Mouse (Mus musculus) Patski (cell line): ENCODE measurements at regions not wholly inside any gene's neighbourhood (a gene's known extent, or its start where the extent isn't known, plus 50 kb on each side); places are given as distances from the start of the nearest gene placed in this dataset.

Experiments used
- ATAC-seq: fragments of 100-300 bp; one replicate; pipeline ENCODE4 v1.8.0; 2021
- CTCF ChIA-PET: fragments of 350-600 bp; sonication (Branson Sonifier 250); formaldehyde crosslinking; loops from one replicate; lab custom pipeline; 2022; ENCODE audit warnings: inconsistent platforms; lab: Charles Lee
- POLR2A ChIA-PET: fragments of 350-600 bp; sonication (Branson Sonifier 250); formaldehyde crosslinking; loops from one replicate; lab custom pipeline; 2022; ENCODE audit warnings: antibody characterized with exemption, inconsistent platforms; lab: Charles Lee
- DNase-seq: peaks from one replicate; pipeline ENCODE4 v3.0.0-alpha.2; 2011; ENCODE audit warnings: low read depth, low spot score
- H3K27me3 ChIP-seq: fragments of 371-371 bp; one replicate; pipeline ENCODE4 v1.5.1; 2021
- CTCF ChIP-seq: fragments of 100-300 bp; IDR thresholded peaks from one replicate; pipeline ENCODE4 v1.5.1; 2021
- in situ Hi-C: fragments of 300-500 bp; cut with MboI; formaldehyde crosslinking; loops from 3 replicates; pipeline ENCODE4 v1.11.1; 2018; ENCODE audit warnings: low pct_unique_long_range_greater_than_20kb, mixed read lengths

DNA sequence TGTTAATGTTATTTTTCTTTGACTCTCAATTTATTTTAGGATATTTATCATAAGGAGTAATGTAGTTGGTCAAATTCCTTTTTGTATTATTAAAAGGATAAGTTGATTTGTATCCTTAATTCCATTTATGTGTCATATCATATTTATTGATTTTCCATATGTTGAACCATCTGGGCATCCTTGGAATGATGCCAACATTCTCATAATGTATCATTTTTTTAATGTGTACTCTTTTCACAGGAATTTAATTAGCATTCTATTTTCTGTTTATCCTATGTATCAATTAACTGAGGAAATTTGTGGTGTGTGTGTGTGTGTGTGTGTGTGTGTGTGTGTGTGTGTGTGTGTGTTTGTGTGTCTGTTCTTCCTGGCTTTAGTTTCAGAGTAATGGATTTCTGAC lies 779.6 kb downstream of the Pcdh7 start:
- ChIA-PET POLR2A (no interaction called here), CTCF (no interaction called here)
- DNase-seq (no peak), ATAC-seq (no peak)
- in situ Hi-C loops, result no loop called here
- no peak for TF ChIP-seq CTCF
- H3K27me3 ChIP-seq, result peaks cover 14% of the 10 kb centered on the region

DNA sequence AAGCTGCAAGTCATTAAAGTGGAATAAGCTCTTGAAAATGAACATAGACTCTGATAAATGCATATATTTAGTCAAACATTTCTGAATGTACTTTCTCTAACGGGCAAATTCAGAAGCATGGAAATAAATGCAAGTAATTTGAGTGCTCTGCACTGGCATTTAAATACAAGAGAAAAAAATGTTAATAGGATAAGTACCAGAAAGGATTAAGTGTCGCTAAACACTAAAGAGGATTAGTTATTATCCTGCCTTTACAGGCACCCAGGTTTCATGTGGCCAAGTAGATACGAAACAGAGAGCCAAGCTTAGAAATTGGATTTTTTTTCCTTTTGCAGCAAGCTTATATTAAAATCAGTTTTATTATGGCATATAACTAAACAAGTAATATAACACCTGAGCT lies 813.8 kb downstream of the Pcdh7 start:
- no peak for ATAC-seq

DNA sequence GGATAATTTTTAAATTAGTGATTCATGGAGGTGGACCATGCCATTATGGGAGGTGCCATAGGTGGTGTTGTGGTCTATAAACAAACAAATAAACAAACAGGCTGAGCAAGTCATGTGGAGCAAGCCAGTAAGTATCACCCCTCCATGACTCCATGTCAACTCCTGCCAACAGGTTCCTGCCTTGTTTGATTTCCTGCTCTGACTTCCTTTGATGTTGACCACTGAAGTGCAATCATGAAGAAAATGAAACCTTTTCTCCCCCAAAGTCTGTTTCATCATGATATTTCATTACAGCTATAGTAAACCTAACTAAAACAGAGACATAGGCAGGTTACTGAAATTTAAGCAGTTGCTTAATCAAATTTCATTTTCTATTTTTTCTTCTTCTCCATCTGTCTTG lies 839.0 kb downstream of the Pcdh7 start:
- in situ Hi-C loops, result no loop called here
- TF ChIP-seq CTCF, result no peak
- CTCF ChIA-PET, result no interaction called here
- DNase-seq (no peak), ATAC-seq (no peak)
- peaks cover 13% of the 10 kb centered on the region for H3K27me3 ChIP-seq
- POLR2A ChIA-PET, result no interaction called here

More for the DNA sequence above, 813.8 kb downstream of the Pcdh7 start:
- CTCF ChIA-PET, result interaction anchor here (1.7 kb wide), 1 partner anchor 9 kb away, joined by 4 read pairs; no protein-coding TSS in a partner anchor
- H3K27me3 ChIP-seq, result peaks cover 6% of the 10 kb centered on the region
- DNase-seq, result no peak
- no peak for TF ChIP-seq CTCF
- in situ Hi-C loops, result no loop called here
- POLR2A ChIA-PET, result no interaction called here

DNA sequence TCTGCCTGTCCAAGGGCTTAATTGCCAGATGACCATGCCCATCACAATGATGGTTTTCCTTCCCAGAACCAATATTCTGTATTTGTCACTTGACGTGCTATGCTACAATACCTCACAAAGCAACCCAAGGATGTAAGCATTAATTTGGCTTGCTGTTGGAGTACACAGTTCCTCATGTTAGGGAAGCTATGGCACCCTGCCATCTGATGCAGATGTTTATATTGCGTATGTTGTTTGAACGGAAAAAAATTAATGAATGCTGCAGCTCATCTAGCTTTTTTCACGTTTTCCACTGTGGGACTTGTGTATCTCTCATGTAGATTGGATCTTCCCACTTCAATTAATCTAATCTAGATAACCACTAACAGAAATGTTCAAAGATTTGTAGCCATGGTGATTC lies 842.0 kb downstream of the Pcdh7 start:
- in situ Hi-C loops, result no loop called here
- POLR2A ChIA-PET, result no interaction called here

DNA sequence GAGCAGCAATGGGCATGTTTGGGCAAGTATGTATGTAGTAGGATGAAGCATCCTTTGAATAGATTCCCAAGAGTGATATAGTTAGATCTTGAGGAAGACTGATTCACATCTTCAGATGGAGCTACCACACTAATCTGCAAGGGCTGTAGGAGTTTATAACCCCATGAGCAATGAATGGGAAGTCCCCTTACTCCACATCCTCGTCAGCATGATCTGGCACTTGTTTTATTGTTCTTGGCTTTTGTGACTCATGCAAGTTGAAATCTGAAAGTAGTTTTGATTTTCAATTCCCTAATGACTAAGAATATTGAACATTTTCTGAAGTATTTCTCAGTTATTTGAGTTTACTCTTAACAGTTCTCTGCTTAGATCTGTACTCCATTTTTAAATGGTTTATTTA lies 882.1 kb downstream of the Pcdh7 start:
- no peak for TF ChIP-seq CTCF
- in situ Hi-C loops, result no loop called here
- ChIA-PET POLR2A (no interaction called here), CTCF (no interaction called here)
- H3K27me3 ChIP-seq, result peaks cover 12% of the 10 kb centered on the region
- ATAC-seq (no peak), DNase-seq (no peak)

More for the DNA sequence above, 842.0 kb downstream of the Pcdh7 start:
- no peak for TF ChIP-seq CTCF
- CTCF ChIA-PET, result interaction anchor here (1.3 kb wide), 1 partner anchor 12 kb away, joined by 6 read pairs; no protein-coding TSS in a partner anchor
- peaks cover 13% of the 10 kb centered on the region for H3K27me3 ChIP-seq
- DNase-seq (no peak), ATAC-seq (no peak)

DNA sequence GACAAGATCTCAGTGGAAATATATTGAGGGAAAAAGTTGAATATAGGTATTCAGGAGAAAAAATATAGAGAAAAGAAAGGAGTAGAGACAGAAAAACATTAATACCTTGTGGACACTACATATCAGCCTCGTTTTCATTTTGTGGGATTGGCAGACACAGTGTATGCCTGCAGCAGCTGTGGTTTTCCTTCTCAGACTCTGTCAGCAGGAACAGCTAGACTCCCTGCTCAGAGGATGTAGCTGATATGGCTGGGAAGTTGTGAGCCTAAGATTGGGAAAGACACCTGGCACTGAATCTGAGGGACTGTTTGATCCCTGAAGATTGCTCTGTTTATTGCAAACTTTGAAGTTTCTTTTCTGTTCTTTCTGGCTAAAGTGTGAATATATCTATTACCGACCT lies 903.8 kb downstream of the Pcdh7 start:
- DNase-seq, result no peak
- in situ Hi-C loops, result no loop called here
- CTCF ChIA-PET, result no interaction called here
- POLR2A ChIA-PET, result no interaction called here
- no peak for ATAC-seq
- TF ChIP-seq CTCF, result no peak
- peaks cover 12% of the 10 kb centered on the region for H3K27me3 ChIP-seq
